Mouse (Mus musculus): Measurements from ENCODE around the gene Washc2.

DNA sequence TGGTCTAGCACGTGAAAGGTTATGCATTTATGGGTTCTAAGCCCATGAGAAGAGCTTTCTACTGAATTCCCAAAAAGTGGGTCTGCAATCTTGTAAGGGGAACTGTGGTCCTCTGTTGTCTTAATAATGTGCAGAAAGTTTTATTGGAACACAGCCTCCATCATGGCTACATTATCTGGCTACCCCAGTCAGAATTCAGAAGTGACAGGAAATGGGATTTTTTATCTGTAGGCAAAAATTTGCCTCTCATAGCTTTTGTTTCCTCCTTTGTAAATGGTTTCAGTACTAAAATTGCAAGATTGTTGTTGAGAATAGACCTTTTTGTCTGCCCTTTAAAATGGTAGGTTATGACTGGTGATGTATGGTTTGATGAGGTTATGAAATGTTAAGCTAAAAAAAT, 55.0 kb downstream of the Washc2 start:
- no peak for TF ChIP-seq CTCF (IDR thresholded peaks at IDR 0.05; ENCODE audit: extremely low read depth, insufficient read depth, low read length)
- TF ChIP-seq POLR2A (IDR thresholded peaks at IDR 0.05; ENCODE audit: extremely low read depth, insufficient read depth, low read length) = no peak
